Mouse (Mus musculus): ENCODE results near the gene Spata2. TPM values are rescaled to one million over a fixed set of nuclear protein-coding genes. Genes with fewer than 3 reads are reported as not detected.

The Spata2 gene
- polyA plus RNA-seq, 1 experiment: 23.7 TPM

DNA sequence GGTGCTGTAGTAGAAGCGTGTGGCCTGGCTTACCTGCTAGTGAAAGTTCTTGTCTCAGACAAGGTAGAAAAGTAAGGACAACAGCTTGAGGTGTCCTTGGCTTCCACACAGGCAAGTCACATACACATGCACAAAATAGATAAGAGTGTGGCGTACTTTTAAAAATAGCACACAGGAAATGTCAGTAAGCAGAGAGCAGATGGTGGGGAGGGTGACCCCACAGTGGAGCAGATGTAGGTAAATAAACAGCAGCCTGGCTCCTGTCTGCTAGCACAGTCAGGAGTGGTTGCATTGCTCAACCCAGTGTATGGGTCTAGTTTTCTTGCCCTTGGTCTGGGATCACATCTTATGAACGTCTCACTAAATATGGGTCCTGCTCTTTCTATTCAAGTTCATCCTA lies 17.8 kb upstream of the Spata2 start:
- DNase-seq (ENCODE audit: low read depth): no peak

GRCm38 (mm10) chr2:167508569-167508968 lies 15.9 kb upstream of the Spata2 start:
- no peak for DNase-seq (ENCODE audit: low read depth)

DNA sequence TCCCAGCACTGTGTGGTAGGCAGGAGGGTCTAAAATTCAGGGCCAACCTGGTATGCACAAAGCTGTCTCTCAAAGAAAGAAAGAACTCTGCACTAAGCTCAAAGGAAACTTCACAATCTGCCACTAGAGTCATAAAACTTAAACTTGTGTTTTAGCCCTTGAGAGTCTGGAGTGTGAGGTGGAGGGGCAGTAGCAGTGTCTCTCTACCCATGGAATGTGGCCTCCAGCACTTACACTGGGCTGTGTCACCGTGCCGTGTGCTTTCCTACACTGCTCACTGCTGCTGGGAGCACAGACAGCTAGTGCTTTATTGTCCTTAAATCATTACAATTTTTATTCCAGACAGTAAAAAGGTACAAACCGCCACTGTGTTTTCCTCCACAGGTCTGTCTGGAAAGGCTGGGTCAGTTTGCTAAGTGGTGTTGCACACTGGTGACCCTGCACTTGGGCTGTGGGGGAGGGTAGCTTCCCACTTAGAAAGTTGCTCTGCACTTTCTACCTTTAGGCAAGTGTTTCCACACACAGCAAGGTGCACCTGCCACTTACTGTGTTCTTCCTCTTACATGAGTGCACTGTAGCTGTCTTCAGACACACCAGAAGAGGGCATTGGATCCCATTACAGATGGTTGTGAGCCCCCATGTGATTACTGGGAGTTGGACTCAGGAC lies 15.2 kb upstream of the Spata2 start:
- DNase-seq (ENCODE audit: low read depth): no peak

DNA sequence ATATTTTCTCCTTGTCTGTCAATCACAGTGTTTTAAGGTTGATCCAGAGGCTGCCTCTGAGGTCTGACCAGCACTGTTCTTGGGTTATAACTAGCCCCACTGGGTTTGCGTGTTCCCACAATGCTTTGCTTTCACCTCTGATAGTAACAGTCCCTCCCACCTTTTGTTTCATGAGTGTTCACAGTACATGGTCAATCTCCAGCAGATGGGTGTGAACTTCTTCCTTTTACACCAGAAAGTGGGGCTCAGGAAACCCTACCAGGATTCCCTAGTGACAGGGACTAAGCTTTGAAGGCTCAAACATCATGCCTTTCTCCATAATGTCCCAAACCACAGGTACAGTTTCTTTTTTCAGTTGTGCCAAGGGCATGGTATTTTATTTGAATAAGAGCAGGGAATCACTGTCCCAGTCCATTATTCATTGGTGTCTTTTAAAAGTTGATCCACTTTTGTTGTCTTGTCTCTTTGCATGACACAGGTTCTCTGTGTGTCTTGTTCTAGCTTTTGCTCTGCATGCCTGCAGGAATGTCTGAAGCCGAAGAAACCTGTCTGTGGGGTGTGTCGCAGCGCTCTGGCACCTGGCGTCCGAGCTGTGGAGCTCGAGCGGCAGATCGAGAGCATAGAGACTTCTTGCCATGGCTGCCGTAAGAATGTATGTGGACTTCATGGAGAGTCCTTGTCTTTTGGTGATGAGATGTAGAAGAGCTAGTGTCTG lies 14.0 kb upstream of the Spata2 start:
- no peak for DNase-seq (ENCODE audit: low read depth)

- no peak for DNase-seq (ENCODE audit: low read depth)
Observed at GRCm38 (mm10) chr2:167505127-167505526, 12.4 kb upstream of the Spata2 start.

DNA sequence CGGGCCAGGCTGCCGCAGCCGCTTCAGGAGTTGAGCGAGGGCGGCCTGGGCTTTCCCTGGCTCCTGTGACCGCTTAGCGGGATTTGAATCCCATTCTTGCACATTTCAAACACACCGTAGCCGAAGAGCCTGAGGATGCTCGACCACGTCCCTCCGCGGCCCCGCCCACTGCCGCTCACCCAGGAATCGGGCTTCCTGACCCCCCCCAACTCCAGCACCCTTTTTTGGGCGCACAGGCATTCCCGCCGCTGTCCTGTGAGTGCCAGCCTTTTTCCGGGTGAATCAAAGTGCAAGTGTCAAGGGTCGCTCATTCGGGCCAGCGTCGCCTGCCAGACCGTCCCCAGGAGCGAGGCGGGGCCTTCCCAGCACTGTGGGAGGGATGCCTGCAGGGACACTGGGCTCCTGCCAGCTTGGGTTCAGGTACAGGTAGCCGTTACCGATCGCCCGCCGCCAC lies 11.2 kb upstream of the Spata2 start:
- no peak for DNase-seq (ENCODE audit: low read depth)

GRCm38 (mm10) chr2:167503253-167503895 lies 10.7 kb upstream of the Spata2 start:
- no peak for DNase-seq (ENCODE audit: low read depth)

DNA sequence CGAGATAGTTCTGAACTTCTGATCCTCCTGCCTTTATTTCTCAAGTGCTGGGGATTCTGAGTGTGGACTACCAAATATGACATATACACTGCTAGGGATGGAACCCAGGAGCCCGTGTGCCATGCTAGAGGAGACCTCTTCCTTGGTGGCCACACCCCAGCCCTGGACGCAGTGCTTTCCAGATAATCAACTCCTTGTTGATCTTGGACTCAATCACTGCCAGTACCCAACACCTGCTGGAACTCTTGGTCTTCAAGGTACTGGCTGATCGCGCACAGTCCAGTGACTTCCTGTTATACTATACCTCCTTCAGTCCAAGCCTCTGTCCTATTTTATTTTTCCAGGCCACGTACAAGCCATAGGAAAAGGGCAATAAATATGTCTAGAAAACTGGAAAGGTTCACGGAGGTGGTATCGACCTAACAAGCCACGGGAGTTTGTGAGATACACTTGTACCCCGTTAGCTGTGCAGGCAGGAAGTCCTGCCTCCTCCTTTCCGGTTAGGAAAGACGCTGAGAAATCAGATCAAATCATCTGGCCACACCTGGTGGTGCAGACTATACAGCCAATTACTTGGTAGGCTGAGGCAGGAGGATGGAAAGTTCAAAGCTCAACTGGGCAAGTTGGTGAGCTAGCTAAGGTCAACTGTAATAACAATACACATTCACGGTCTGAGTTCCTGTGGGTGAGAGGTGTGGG lies 10.0 kb upstream of the Spata2 start:
- DNase-seq (ENCODE audit: low read depth): no peak

DNA sequence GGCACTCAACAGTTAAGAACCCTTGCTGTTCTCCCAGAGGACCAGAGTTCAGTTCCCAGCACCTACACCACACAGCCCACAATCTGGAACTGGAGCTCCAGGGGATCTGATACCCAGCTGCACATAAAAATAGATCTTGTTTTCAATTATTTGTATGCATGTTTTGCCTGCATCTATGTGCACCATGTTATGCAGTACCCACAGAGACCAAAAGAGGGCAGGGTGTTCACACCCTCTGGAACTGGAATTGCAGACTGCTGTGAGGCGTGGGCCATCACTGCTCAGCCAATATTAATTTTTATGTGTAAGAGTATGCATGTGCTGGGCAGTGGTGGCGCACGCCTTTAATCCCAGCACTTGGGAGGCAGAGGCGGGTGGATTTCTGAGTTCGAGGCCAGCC lies 4.6 kb upstream of the Spata2 start:
- no peak for DNase-seq (ENCODE audit: low read depth)

- DNase-seq (ENCODE audit: low read depth): no peak
Observed at GRCm38 (mm10) chr2:167496437-167496836, 3.8 kb upstream of the Spata2 start.

- no peak for DNase-seq (ENCODE audit: low read depth)
Observed at GRCm38 (mm10) chr2:167491757-167492708, 654 bp downstream of the Spata2 start, which contains the start of gene Rnf114. Gene Rnf114, plus strand, starts transcription at chr2:167492645.

DNA sequence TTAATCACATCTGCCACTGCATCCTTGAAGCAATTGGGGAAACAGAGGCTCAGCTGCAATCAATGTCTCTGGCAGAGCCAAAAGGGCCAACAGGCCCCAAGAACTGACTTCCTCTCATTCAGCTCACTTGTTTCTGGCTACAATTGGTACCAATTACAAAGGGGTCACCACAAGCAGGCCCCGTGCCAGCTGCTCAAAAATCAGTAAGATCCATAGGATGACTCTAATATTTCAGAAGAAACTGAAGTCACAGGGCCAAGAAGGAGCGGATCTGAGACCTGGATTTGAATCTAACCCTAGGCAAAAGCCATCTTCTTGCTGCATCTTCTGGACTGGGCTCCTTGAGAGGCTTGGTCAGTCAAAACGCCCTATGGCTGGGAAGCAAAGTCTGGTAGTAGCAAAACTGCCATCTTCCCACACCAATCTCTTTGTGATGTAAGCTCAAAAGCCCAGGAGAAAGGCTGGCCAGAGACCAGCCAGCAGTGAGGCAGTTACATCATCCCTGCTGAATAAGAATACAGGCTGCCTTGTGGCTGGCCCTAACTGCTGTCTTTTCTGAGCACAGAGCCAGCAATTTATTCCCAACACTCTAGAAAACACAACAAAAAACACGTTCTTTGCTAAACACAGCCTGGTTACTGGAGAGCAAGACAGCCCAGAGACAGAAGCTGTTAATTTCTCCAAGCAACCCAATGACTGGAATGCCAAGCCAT lies 1.7 kb downstream of the Spata2 start:
- DNase-seq (ENCODE audit: low read depth): no peak

DNA sequence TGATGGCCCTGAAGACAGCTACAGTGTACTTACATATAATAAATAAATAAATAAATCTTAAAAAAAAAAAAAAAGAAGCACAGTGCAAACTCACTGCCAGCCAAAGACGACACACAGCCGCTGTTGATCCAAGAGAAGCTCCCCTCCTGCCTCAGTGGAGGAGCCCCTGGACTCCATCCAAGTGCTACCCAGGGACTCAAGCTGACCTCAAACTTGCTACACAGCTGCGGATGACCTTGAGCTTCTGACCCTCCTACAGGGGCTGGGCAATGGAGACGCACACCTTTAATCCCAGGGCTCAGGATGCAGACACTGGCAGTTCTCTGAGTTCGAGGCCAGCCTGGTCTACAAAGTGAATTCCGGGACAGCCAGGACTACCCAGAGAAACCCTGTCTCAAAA lies 4.7 kb downstream of the Spata2 start:
- DNase-seq (ENCODE audit: low read depth): no peak

DNA sequence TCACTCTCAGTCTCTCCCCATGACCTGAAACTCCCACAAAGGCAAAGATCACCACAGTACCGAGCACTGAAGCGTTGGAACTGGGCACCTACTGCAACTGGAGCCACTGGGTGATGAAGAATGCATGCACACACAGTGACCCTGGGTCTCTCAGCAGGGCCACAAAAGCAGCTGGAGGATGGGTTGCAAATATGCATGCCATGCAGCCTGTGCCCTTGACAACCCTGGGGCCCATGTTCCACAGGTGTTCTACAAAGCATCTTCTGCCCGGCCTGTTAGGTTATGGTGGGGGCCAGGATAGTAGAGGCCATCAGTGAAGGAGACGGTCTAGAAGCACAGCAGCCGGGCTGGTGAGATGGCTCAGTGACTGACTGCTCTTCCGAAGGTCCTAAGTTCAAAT lies 5.1 kb downstream of the Spata2 start:
- no peak for DNase-seq (ENCODE audit: low read depth)

- no peak for DNase-seq (ENCODE audit: low read depth)
Observed at GRCm38 (mm10) chr2:167486573-167486972, 6.1 kb downstream of the Spata2 start.

DNA sequence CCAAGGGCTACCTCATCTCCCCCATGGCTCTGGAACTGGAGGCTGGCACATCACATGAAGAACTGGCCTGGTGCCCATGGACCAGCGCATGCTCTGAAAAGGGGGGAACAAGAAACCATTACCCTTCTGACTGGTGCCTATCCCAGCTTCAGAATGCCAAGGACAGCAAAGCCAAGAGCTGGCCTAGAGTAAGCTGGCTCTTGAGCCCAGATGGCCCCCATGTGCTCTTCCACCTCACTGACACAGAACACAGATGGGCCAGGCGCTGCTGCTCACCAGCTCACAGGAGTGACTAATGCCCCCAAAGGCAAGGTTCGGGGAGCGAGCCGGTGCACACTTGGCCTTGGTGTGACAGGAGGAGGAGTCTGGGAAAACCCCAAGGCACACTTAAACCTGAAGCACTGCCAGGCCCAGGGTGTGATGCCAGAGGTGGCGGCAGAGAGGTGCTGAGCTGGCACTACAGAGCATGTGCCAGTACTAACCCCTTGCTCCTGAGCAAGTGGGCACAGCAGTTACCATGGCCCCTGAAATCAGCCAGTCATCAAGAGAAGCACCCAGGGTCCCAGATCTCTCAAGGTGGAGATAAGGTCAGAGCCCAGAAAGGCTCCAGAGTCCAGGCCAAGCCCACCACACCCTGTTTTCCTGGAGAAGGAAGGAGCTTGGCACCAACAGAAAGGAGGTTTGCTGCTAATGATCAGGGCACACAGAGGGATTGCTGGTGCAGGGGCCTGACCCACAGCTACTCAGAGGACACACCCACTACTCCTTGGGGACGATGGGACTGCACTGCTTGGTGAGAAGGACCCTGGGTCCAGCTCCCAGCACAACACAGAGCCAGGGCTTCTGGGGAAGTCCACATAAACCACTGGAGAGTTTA lies 6.9 kb downstream of the Spata2 start:
- DNase-seq (ENCODE audit: low read depth): peak; percentile 54

- DNase-seq (ENCODE audit: low read depth): no peak
Observed at GRCm38 (mm10) chr2:167484932-167485331, 7.8 kb downstream of the Spata2 start.

- DNase-seq (ENCODE audit: low read depth): no peak
Observed at GRCm38 (mm10) chr2:167483827-167484410, 8.8 kb downstream of the Spata2 start.

Measured in gonadal fat pad, adult 2 months (tissue).